Mouse (Mus musculus) ES-E14 (cell line): Measurements from ENCODE around the gene Aldh3b3. TPM values are rescaled to one million over a fixed set of nuclear protein-coding genes. Genes with fewer than 3 reads are reported as not detected.

Experiments
- DNase-seq: peaks from one replicate; pipeline ENCODE4 v3.0.0-alpha.2; 2013; ENCODE audit warnings: low read depth, low spot score
- H3K27ac ChIP-seq: 2 replicates; pipeline ENCODE4 v1.5.1; 2012; ENCODE audit warnings: low read depth, mild to moderate bottlenecking, low read length, moderate library complexity, mixed read lengths; ENCODE audit not compliant: poor library complexity, insufficient read depth, severe bottlenecking
- H3K36me3 ChIP-seq: 2 replicates; pipeline ENCODE4 v1.6.1; 2012; ENCODE audit warnings: mild to moderate bottlenecking, low read length, moderate library complexity, mixed read lengths; ENCODE audit not compliant: control insufficient read depth, poor library complexity, insufficient read depth, severe bottlenecking
- H3K4me1 ChIP-seq, 2 experiments: fragments of 150-350 bp in 1 of 2; sonication (generic) in 1 of 2; 2 replicates each; pipeline ENCODE4 v1.6.1; 2012; ENCODE audit warnings: low read length in 2 of 2, mild to moderate bottlenecking in 1 of 2, mixed read lengths in 1 of 2; ENCODE audit not compliant: control insufficient read depth in 2 of 2, insufficient read depth in 2 of 2, poor library complexity in 1 of 2
- H3K4me3 ChIP-seq, 2 experiments: fragments of 150-350 bp in 1 of 2; sonication (generic) in 1 of 2; 2 replicates each; pipeline ENCODE4 v1.5.1; 2012; ENCODE audit warnings: low read length in 2 of 2, low read depth in 1 of 2, mild to moderate bottlenecking in 1 of 2, mixed read lengths in 1 of 2; ENCODE audit not compliant: insufficient read depth in 1 of 2, poor library complexity in 1 of 2, severe bottlenecking in 1 of 2
- H3K9ac ChIP-seq: 2 replicates; pipeline ENCODE4 v1.6.1; 2012; ENCODE audit warnings: low read depth, mild to moderate bottlenecking, low read length, mixed read lengths; ENCODE audit not compliant: poor library complexity, insufficient read depth, severe bottlenecking
- H3K9me3 ChIP-seq: fragments of 150-350 bp; sonication (generic); 2 replicates; pipeline ENCODE4 v1.6.1; 2012; ENCODE audit warnings: low read depth, mild to moderate bottlenecking, low read length; ENCODE audit not compliant: control insufficient read depth, insufficient read depth
- CHD2 ChIP-seq: IDR thresholded peaks from 2 replicates; pipeline ENCODE4 v1.6.1; 2014; ENCODE audit warnings: mild to moderate bottlenecking, low read depth, low read length, inconsistent platforms
- HCFC1 ChIP-seq: IDR thresholded peaks from 2 replicates; pipeline ENCODE4 v1.6.1; 2012; ENCODE audit warnings: low read length, inconsistent platforms, borderline replicate concordance; ENCODE audit not compliant: insufficient read depth
- MAFK ChIP-seq: IDR thresholded peaks from 2 replicates; pipeline ENCODE4 v1.6.1; 2014; ENCODE audit warnings: mild to moderate bottlenecking, low read depth, low read length, inconsistent platforms; ENCODE audit not compliant: insufficient read depth
- ZC3H11A ChIP-seq: IDR thresholded peaks from 2 replicates; pipeline ENCODE4 v1.6.1; 2012; ENCODE audit warnings: low read depth, mild to moderate bottlenecking, inconsistent platforms, low read length, borderline replicate concordance
- ZNF384 ChIP-seq: IDR thresholded peaks from 2 replicates; pipeline ENCODE4 v1.6.1; 2012; ENCODE audit warnings: low read depth, low read length, inconsistent platforms
- in situ Hi-C, 2 experiments: fragments of 600-800 bp; cut with MboI; formaldehyde crosslinking; loops; one replicate each; pipeline ENCODE4 v1.15.1; 2025; ENCODE audit warnings: low sequenced_read_pairs in 2 of 2, inconsistent platforms in 1 of 2; ENCODE audit not compliant: unreplicated experiment in 2 of 2
- total RNA-seq: library from RNA; depleted of rRNA; stranded (reverse); fragments of 300-350 nt; gene quantifications from 2 replicates; pipeline ENCODE4 v1.2.3, GENCODE M21; 2012

Aldh3b3 gene
- total RNA-seq, 1 experiment, result not detected

DNA sequence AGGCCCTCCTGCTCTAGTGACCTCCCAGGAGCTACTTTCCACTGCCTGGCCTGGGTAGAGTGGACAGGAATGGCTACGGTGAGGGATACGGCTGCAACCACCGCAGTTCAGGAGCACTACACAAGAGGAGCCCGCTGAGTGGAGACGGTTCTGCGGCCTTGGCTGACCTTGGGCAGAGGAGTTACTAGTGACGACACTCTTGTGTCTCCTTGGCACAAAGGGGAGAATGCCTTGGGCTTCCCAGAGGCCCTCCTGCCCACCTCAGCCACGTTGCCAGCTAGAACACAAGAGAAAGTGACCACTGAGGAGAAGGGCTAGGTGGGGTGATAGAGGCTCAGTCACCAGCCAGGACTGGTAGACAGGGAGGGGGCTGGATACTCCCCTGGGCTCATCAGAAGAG lies 34.3 kb upstream of the Aldh3b3 start:
- H3K27ac ChIP-seq, result no peak overlapping the region
- no peak overlapping the region for H3K9ac ChIP-seq
- H3K36me3 ChIP-seq, result no peaks in the 10 kb centered on the region
- no peak overlapping the region for H3K4me3 ChIP-seq
- DNase-seq, result no peak
- no peak for TF ChIP-seq HCFC1
- peaks cover 0 to 14% of the 10 kb centered on the region in 2 experiments; a peak in 2 of 4 replicates for H3K4me1 ChIP-seq
- in situ Hi-C loops, result no loop called here
- no peaks in the 10 kb centered on the region for H3K9me3 ChIP-seq

DNA sequence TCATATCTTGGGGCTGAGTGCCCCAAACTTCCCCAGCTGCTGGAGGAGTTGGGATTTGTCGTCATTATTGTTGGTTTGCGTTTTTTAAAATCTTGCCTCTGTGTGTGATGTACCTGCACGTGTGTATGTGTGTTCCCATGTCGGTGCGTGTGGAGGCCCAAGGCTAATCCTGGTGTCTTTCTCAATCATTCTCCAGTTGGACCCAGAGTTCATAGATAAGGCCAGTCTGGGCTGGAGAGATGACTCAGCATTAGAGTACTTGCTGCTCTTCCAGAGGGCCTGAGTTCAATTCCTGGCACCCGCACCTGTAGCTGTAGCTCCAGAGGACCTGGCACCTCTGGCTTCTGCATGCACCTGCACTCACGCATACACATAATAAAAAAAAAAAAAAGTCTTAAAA lies 33.6 kb upstream of the Aldh3b3 start:
- no peak for DNase-seq
- no peak for TF ChIP-seq CHD2
- no peak for TF ChIP-seq ZC3H11A
- Histone ChIP-seq H3K27ac (no peak overlapping the region), H3K36me3 (no peaks in the 10 kb centered on the region), H3K4me1 (peaks cover 0 to 15% of the 10 kb centered on the region in 2 experiments; a peak in 2 of 4 replicates), H3K9me3 (no peaks in the 10 kb centered on the region), H3K9ac (no peak overlapping the region), H3K4me3 (no peak overlapping the region)
- in situ Hi-C loops, result no loop called here

DNA sequence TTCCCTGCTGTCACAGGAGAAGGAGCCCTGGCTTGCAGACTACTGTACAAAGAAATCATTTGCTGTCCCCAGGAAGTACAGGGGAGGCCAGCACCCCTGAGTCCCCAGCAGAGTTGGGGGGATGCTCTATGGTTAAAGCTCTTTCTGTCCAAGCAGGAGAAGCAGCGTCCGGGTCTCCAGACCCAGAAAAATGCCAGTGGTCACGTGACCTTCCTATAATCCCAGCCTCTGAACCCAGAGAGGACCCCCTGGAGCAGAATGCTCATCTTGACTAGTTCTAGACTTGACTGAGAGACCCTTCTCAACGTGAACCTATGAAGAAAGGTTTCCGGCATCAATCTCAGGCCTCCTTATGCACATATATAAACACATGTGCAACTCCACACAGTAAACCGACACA lies 32.6 kb upstream of the Aldh3b3 start:
- in situ Hi-C loops, result no loop called here
- DNase-seq, result no peak
- Histone ChIP-seq H3K27ac (no peak overlapping the region), H3K36me3 (no peaks in the 10 kb centered on the region), H3K4me1 (peaks cover 1 to 20% of the 10 kb centered on the region in 2 experiments; a peak in 3 of 4 replicates), H3K4me3 (no peak overlapping the region), H3K9me3 (no peaks in the 10 kb centered on the region), H3K9ac (no peak overlapping the region)
- no peak for TF ChIP-seq ZC3H11A
- TF ChIP-seq HCFC1, result no peak
- no peak for TF ChIP-seq CHD2

DNA sequence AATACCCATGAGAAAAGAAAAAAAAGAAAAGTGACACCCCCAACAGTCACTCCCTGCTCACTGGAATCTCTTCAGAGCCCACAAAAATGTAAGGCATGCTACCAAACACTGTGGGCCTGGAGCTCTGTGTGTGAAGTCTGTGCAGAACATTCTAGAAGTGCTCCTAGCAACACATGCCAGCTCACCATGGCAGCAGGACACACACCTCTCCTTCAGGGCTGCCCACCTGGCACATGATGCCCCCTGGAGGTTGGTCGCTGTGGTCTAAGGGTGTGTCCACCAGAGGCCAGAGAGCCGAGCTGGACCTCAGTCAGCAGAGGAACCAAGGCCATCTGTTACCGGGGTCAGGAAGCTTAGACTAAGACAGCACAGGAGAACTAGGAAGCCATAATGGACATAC lies 32.2 kb upstream of the Aldh3b3 start:
- Histone ChIP-seq H3K4me3 (no peak overlapping the region), H3K9me3 (no peaks in the 10 kb centered on the region), H3K36me3 (no peaks in the 10 kb centered on the region), H3K27ac (no peak overlapping the region), H3K9ac (no peak overlapping the region), H3K4me1 (peaks cover 2 to 21% of the 10 kb centered on the region in 2 experiments; a peak in 3 of 4 replicates)
- no peak for DNase-seq
- in situ Hi-C loops, result no loop called here
- no peak for TF ChIP-seq ZNF384
- no peak for TF ChIP-seq CHD2
- TF ChIP-seq MAFK, result no peak
- TF ChIP-seq HCFC1, result no peak
- TF ChIP-seq ZC3H11A, result no peak

DNA sequence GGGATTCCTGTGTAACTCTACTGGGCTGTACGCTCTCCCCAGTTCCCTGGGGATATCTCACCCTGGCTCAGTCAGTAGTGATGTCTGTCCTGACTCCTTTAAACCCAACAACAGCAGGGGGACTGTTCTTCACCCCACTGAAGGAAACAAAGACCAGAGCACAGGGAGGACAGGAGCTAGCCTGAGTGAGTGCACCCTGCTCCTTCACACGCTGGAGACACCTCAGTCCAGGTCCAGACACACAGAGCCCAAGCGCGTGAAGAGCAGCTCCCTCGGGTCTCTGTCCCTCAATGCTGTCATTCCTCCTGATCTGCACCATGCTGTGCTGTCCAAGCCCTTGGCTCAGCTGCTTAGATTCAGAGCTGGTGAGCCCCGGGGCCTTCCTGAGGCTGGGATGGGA lies 31.8 kb upstream of the Aldh3b3 start:
- no peak overlapping the region for H3K9ac ChIP-seq
- TF ChIP-seq HCFC1 (no peak), ZC3H11A (no peak), ZNF384 (no peak), MAFK (no peak), CHD2 (no peak)
- in situ Hi-C loops, result no loop called here
- H3K36me3 ChIP-seq, result no peaks in the 10 kb centered on the region
- no peak overlapping the region for H3K4me3 ChIP-seq
- H3K27ac ChIP-seq, result no peak overlapping the region
- DNase-seq, result no peak
- no peaks in the 10 kb centered on the region for H3K9me3 ChIP-seq
- H3K4me1 ChIP-seq, result peaks cover 2 to 21% of the 10 kb centered on the region in 2 experiments; a peak in 3 of 4 replicates
